Mouse (Mus musculus): ENCODE data around the gene Tmc5.

GRCm38 (mm10) chr7:118594611-118595010 is 2.5 kb upstream of the Tmc5 start:
- TF ChIP-seq CTCF (IDR thresholded peaks at IDR 0.05; ENCODE audit: extremely low read depth, insufficient read depth, insufficient read length, insufficient replicate concordance), result no peak
- TF ChIP-seq POLR2A (IDR thresholded peaks at IDR 0.05; ENCODE audit: low read depth, low read length), result no peak
